Mouse (Mus musculus) bone marrow macrophage, adult 2 months (primary cell): ENCODE measurements around the gene Phospho1.

Experiments
- CTCF ChIP-seq: IDR thresholded peaks from 2 replicates; pipeline ENCODE4 v1.5.1; 2012; ENCODE audit warnings: low read depth, mild to moderate bottlenecking, low read length, moderate library complexity
- POLR2A ChIP-seq: IDR thresholded peaks from 2 replicates; pipeline ENCODE4 v1.6.1; 2012; ENCODE audit warnings: mild to moderate bottlenecking, low read depth, low read length, borderline replicate concordance

DNA sequence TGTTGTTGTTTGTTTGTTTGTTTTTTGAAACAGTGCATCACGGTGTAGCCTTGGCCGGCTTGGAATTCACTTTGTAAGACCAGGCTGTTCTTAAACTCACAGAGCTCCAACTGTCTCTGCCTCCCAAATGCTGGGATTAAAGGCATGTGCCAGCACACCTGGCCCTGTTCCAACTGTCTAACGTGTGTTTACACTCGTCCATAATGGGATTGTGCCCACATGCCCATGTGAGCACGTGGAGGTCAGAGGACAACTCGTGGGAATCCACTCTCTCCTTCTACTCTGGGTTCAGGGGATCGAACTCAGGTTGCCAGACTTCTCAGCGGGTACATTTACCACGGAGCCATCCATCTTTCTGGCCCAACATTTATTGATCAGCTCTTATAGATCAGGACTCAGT, 8.9 kb upstream of the Phospho1 start:
- TF ChIP-seq CTCF (no peak), POLR2A (no peak)
